Mouse (Mus musculus): Measurements from ENCODE around the gene Cyp4f18.

Cyp4f18 gene

GRCm38 (mm10) chr8:71981032-71981431 is 28.4 kb downstream of the Cyp4f18 start:
- DNase-seq (ENCODE audit: low read depth, low spot score): no peak

GRCm38 (mm10) chr8:71974211-71974610 is 35.2 kb downstream of the Cyp4f18 start:
- no peak for DNase-seq (ENCODE audit: low read depth, low spot score)

DNA sequence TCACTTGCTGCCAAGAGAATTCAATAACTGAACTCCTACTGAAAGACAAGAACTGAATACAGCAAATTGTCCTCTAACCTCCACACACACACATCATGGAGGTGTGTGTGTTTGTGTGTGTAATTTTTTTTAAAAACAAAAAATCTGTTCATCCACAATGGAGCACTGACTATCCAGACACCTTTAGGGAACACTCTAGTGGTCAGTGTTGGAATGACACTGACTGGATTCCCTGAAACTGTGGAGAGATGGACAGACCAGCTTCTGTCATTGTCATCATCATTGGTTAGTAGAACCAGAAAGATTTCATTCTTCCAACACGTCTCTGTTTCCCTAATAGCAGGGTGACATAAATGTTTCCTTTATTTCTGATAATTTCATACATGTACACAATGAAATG is 37.5 kb downstream of the Cyp4f18 start:
- DNase-seq (ENCODE audit: low read depth, low spot score): no peak

DNA sequence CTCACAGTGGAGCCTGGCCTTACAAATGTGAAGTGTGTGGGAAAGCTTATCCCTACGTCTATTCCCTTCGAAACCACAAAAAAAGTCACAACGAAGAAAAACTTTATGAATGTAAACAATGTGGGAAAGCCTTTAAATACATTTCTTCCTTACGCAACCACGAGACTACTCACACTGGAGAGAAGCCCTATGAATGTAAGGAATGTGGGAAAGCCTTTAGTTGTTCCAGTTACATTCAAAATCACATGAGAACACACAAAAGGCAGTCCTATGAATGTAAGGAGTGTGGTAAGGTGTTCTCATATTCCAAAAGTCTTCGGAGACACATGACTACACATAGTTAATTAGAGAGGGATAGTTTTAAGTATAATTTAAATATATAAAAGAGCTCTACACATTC is 40.8 kb downstream of the Cyp4f18 start:
- no peak for DNase-seq (ENCODE audit: low read depth, low spot score)

DNA sequence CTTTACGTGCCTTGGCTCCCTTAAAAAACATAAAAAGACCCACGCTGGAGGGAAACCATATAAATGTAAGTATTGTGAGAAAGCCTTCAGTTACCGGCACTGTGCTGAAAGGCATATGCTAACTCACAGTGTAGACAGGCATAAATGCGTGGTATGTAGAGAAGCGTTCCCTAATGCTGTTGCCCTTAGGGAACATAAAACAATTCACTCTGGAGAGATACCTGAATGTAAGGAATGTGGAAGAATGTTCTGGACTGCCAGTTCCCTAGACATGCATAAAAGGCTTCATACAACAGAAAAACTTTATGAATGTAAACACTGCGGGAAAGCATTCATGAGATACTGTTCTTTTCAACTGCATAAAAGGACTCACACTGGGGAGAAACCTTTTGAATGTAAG is 41.3 kb downstream of the Cyp4f18 start:
- DNase-seq (ENCODE audit: low read depth, low spot score): no peak

DNA sequence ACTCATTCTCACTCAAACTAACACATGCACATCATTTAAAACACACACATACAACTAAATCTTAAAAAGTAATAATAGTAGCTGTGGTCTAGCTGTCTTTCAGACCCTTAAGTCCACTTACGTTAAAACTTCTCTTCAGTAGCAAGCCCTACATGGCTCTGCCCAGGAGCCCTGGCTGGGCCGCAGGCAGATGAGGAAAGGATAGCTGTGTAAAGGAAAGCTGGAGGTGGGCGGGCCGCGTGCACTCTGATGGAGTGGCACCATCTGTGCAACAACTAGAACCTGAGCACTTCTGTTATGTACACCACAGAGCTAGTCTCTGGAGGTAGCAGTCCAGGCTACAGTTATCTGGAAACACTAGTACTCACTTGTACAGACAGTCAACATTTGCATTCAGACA is 42.2 kb downstream of the Cyp4f18 start:
- no peak for DNase-seq (ENCODE audit: low read depth, low spot score)

DNA sequence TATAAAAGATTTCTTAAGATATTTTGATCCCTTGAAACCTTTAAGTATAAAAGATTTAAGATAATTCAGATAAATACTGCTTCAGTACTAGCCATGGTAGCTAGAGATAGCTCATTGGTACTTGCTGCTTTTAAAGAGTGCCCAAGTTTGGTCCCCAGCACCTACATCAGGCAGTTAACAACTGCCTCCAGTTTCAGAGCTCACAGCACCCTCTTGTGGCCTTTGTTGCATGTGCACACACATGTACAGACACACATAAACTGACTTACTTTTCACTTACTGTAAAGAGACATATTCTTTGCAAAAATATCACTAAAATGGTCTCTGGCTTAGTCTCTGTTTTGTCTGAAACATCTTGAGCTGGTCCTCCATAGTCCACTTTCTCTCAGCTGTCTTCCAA is 43.0 kb downstream of the Cyp4f18 start:
- DNase-seq (ENCODE audit: low read depth, low spot score): no peak

DNA sequence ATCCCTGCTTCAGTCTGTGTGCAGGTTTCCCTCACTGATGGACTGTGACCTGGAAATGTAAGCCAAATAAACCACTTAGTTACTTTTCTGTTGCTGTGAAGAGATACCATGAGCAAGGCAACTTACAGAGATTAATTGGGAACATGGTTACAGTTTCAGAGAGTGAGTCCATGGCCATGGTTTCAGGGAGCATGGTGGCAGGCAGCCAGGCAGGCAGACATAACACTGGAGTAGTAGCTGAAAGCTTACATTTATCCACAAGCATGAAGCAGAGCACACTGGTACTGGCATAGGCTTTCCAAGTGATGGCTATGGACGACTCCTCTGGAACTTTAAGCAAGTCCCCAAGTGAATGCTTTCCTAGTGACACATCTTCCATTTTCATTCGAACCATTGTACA is 44.3 kb downstream of the Cyp4f18 start:
- no peak for DNase-seq (ENCODE audit: low read depth, low spot score)

DNA sequence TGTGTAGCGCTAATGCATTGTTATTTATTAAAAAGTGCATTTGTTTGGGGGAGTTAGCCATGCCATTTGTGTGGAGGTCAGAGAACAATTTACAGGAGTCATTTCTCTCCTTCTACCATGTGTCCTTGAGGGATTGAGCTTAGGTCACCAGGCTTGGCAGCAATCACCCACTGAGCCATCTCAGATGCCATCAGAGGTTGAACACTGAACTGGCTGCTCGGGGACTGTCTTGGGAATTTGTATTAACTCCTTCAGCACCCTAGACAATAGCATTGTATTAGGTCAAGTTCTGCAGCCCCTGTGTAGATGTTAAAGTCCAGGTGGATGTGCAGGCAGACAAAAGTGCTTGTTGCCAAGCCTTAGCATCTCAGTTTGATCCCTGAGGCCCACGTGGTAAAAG is 45.4 kb downstream of the Cyp4f18 start:
- DNase-seq (ENCODE audit: low read depth, low spot score): no peak

DNA sequence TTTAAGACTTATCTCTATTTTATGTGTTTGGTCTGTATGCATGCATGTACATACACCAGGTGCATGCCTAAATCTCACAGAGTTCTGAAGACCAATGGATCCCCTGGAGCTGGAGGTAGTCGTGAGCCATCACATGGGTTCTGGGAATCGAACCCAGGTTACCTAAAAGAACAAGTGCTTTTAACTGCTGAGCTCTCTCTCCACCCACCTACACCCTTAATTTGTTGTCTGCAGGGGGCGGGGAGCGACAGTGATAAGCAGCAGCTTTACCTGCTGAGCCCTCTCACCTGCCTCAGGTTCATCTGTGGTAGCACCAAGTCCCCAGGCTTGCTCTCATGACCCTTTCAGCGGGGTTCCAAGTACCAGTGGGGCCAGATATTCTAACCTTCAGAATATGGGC is 47.6 kb downstream of the Cyp4f18 start:
- DNase-seq (ENCODE audit: low read depth, low spot score): no peak

GRCm38 (mm10) chr8:71960483-71960882 is 48.9 kb downstream of the Cyp4f18 start:
- no peak for DNase-seq (ENCODE audit: low read depth, low spot score)

GRCm38 (mm10) chr8:71954666-71955065 is 54.8 kb downstream of the Cyp4f18 start:
- no peak for DNase-seq (ENCODE audit: low read depth, low spot score)

DNA sequence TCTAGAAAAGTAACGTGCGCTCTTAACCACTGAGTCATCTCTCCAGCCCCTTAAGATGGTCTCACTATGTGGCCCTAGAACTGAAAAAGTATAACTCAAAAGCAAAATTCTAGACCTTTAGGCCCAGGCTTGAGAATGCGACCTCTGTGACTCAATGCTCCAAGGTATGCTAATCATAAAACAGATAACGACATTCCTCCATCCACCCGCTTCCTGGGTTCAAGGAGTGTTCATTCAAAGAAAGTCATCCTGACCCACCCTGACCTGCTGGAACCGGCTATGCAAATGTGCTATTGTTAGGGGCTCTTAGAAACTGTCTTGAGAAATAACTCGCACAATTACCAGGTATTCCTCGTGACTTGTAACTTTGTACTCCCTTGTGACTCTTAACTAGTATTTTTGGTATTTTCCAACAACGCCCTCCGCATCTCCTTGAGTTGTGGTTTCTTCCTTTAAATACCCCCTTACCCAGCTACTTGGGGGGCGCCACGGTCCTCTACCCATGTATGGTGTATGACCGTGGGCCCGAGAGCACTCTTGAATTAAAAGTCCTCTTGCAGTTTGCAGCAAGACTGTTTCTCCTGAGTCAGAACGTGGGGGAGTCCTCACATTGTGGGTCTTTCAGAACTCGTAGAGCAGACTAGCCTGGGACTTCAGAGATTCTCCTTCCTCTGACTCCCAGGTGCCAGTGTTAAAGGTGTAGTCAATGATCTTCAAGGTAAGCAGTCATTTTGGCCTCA is 56.3 kb downstream of the Cyp4f18 start:
- DNase-seq (ENCODE audit: low read depth, low spot score): peak; percentile 34

DNA sequence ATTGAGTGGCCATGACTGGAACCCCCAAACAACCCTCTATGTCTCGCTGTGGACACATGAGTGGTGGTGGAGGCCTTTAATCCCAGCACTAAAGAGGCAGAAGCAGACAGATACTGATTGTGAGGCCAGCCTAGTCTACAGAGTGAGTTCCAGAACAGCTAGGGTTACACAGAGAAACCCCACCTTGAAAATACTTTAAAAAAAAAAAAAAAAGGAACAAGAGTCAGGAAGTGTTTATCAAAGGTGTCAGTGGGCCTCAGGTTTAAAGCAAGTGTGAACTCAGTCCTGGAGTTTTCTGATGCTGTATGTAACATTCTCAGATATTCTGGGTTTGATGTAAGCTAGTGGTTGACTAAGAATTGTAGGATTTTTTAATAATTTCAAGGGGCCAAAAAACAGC is 56.9 kb downstream of the Cyp4f18 start:
- no peak for DNase-seq (ENCODE audit: low read depth, low spot score)

DNA sequence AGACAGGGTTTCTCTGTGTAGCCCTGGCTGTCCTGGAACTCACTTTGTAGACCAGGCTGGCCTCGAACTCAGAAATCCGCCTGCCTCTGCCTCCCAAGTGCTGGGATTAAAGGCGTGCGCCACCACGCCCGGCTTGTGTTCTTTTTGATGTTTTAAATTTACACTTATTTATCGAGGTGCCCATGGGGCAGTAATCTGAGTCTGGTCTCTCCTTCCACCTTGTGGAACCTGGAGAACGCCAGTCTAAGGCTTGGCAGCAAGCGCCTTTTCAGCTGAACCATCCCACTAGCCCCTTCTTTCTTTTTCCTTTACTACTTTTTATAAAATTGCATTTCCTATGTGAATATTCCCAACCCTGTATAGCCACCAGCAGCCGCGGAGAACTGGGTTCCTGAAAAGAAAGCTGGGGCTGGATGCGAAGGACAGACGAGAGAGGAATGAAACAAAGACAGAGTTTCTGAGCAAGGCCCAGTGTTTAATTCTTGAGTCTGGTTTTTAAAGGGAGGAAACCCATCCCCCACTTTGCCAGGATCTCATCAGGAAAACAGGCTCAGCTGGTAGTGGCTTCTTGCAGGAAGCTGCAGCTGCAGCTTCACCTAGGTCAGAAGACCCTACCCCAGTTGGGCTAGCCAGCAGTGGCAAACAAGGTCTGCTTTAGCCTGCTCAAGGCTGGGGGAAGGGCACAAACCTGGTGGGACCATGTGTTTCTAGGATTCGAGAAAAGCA is 57.8 kb downstream of the Cyp4f18 start:
- no peak for DNase-seq (ENCODE audit: low read depth, low spot score)

DNA sequence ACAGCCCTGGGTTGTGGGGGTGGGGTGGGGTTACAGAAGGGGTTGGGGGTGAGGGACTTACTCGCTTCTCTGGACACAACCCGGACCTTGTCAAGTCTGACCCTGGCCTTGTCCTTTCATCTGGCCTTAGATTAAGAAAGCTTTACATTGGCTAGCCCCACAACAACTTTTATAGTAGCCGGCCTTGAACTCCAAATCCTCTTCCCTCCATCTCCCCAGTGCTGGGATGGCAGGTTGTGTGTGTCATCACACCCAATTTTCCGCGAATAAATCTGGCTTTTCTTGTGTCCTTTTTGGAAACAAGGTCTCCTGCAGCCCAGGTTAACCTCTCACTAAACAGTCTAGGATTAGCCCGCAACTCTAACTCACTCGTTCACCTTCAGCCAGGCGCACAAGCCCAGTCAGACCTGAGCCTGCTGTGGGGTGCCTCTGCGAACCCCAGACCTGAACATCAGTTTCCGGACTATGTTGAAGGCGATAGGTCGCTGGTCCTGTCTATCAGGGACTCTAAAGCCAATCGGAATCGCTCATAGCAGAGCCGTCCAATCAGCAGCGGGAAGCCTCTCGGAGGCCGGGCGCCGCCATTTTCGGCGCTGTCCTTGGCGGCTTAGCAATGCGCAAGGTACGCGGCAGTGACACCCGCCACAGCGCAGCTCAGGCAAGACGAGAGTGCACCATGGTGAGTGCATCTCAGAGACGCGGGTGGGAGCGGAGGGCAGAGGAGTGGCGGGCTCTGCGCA is 58.8 kb downstream of the Cyp4f18 start, which contains the start of gene Zfp961:
Gene Zfp961, plus strand, starts transcription at position 557 of the 740 bp plus-strand sequence.
- DNase-seq (ENCODE audit: low read depth, low spot score): peak; percentile 99

GRCm38 (mm10) chr8:71948624-71949023 is 60.8 kb downstream of the Cyp4f18 start:
- no peak for DNase-seq (ENCODE audit: low read depth, low spot score)

DNA sequence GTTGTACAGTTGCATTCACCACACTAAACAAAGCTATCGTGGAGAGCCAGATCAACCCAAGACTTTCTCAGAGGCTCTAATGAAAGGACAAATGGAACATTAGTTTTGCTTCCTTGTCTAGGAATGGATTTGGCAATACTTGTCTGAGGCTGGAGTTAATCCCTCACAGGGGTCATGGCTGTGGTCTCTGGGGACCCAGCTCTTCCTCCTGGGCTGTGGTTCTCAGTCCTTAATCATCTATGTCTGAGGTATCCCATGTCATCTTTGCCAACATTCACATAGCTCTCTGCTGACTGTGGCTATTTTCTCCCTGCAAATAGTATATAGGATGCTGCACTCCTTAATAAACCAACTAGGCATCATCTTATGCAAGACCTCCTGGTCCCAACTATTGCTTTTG is 67.7 kb downstream of the Cyp4f18 start:
- no peak for DNase-seq (ENCODE audit: low read depth, low spot score)

GRCm38 (mm10) chr8:71940293-71941208 is 68.9 kb downstream of the Cyp4f18 start:
- no peak for DNase-seq (ENCODE audit: low read depth, low spot score)
